Mouse (Mus musculus) neural tube, embryonic 14.5 days (tissue): ENCODE measurements around the gene Ddx42. TPM values are rescaled to one million over a fixed set of nuclear protein-coding genes. Genes with fewer than 3 reads are reported as not detected.
"Not testable (repeated sequence)": the region's sequence is repeated elsewhere in the genome, so short reads cannot be mapped to it uniquely, and the experiment has no call there.

Experiments used
- ATAC-seq: fragments of 200-750 bp; cut with Nextera tagmentation; 2 replicates; pipeline ENCODE4 v1.8.0; 2017; ENCODE audit warnings: low read depth, mild to moderate bottlenecking, moderate TSS enrichment, moderate library complexity
- H3K27ac ChIP-seq: fragments of 300-500 bp; sonication (generic); 2 replicates; pipeline ENCODE4 v1.5.1; 2014; ENCODE audit warnings: low read depth, mild to moderate bottlenecking, control low read depth, low read length, moderate library complexity, mixed read lengths
- H3K27me3 ChIP-seq: fragments of 300-500 bp; sonication (generic); 2 replicates; pipeline ENCODE4 v1.6.1; 2014; ENCODE audit warnings: low read length; ENCODE audit not compliant: control insufficient read depth, insufficient read depth
- H3K36me3 ChIP-seq: fragments of 300-500 bp; sonication (generic); 2 replicates; pipeline ENCODE4 v1.6.1; 2014; ENCODE audit warnings: low read length, mixed read lengths; ENCODE audit not compliant: control insufficient read depth, insufficient read depth
- H3K4me1 ChIP-seq: fragments of 300-500 bp; sonication (generic); 2 replicates; pipeline ENCODE4 v1.6.1; 2014; ENCODE audit warnings: low read length; ENCODE audit not compliant: control insufficient read depth, insufficient read depth
- H3K4me2 ChIP-seq: fragments of 300-500 bp; sonication (generic); 2 replicates; pipeline ENCODE4 v1.6.1; 2014; ENCODE audit warnings: mild to moderate bottlenecking, low read depth, low read length, control low read depth
- H3K4me3 ChIP-seq: fragments of 300-500 bp; sonication (generic); 2 replicates; pipeline ENCODE4 v1.5.1; 2014; ENCODE audit warnings: low read depth, low read length, control low read depth, mixed read lengths
- H3K9ac ChIP-seq: fragments of 300-500 bp; sonication (generic); replicated peaks from 2 replicates; pipeline ENCODE4 v1.6.1; 2014; ENCODE audit warnings: low read depth, mild to moderate bottlenecking, control low read depth, low read length, mixed read lengths
- H3K9me3 ChIP-seq: fragments of 300-500 bp; sonication (generic); 2 replicates; pipeline ENCODE4 v1.6.1; 2016; ENCODE audit warnings: low read length; ENCODE audit not compliant: control insufficient read depth
- WGBS: fragments of 180-500 bp; shearing (Covaris S2); extraction: QIAGEN DNeasy Blood & Tissue Kit; methylation state at CpG from one replicate; pipeline ENCODE4 v1.1.7; 2014; 5-methylcytosine and 5-hydroxymethylcytosine counted together
- polyA plus RNA-seq: library from polyadenylated mRNA; unstranded; fragments of >200 nt; fragmentation: Nextera tagmentation; extraction: Ambion mirVana; gene quantifications from 2 replicates; pipeline ENCODE4 v1.2.1, GENCODE M21; 2014

Gene Ddx42
- polyA plus RNA-seq, 1 experiment from 2014 or later: 73.2 TPM

DNA sequence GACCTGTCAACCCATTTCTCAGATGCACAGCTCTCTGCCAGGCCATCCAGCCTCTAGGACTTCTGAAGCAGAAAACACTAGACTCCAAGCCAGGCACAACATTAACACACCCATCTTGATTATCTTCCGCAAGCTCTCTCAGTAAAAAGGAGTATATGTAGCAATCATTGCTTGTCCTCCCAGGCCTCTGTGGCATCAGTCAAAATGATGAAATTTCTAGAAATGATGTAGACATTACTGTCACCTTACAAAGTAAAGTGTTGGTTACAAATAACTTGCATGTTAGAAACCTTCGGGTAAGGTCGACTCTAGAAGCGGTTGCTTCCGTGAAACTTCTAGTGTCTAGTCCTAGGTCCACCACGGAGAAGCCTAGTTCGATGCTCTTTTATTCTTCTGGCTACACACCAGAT, 1.3 kb upstream of the Ddx42 start:
- Histone ChIP-seq H3K4me2 (peak overlapping the region; percentile 57), H3K9ac (peak overlapping the region; percentile 94), H3K27me3 (no peaks in the 10 kb centered on the region), H3K4me1 (peaks cover 21% of the 10 kb centered on the region), H3K36me3 (peaks cover 10% of the 10 kb centered on the region), H3K9me3 (no peaks in the 10 kb centered on the region), H3K4me3 (peak overlapping the region; percentile 93), H3K27ac (no peak overlapping the region; the same call in 1 of the 2 replicates)
- ATAC-seq: no peak
- 36% methylated on average over 7 of the region's 7 CpGs for WGBS

GRCm38 (mm10) chr11:106215927-106216729, 598 bp upstream of the Ddx42 start, which contains the start of gene Ccdc47:
Gene Ccdc47, minus strand, starts transcription at chr11:106216344.
- Histone ChIP-seq H3K4me1 (peaks cover 21% of the 10 kb centered on the region), H3K27me3 (no peaks in the 10 kb centered on the region), H3K4me3 (peak within 1 kb of the TSS; percentile 93), H3K27ac (peak within 1 kb of the TSS; percentile 96), H3K9ac (peak within 1 kb of the TSS; percentile 94), H3K4me2 (peak within 1 kb of the TSS; percentile 59), H3K36me3 (peaks cover 4% of the 10 kb centered on the region), H3K9me3 (no peaks in the 10 kb centered on the region)
- peak; percentile 98 for ATAC-seq
- under 1% methylated on average over 46 of the region's 46 CpGs for WGBS

DNA sequence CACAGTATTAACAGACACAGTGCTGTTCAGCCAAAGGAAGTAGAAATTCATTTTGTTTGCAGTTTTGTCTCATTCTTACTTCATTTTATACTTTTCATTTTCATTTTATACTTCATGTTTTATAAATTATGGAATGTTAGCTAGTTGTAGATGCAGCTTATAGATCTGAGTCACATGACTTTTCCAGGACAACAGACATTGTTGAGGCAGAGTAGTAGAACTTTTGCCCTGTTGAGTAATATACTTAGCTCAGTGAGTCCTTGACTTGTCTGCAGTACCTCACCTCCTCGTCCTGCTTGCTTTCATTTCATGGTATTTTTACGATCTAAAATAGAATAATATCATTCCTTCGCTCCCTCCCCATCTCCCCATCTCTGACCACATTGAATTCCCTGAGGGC, 3.9 kb downstream of the Ddx42 start:
- H3K27me3 ChIP-seq: no peaks in the 10 kb centered on the region
- no peak for ATAC-seq
- peaks cover 11% of the 10 kb centered on the region for H3K4me1 ChIP-seq
- peaks cover 6% of the 10 kb centered on the region for H3K36me3 ChIP-seq
- WGBS: 92% methylated on average over 3 of the region's 3 CpGs
- no peak overlapping the region for H3K27ac ChIP-seq
- H3K4me2 ChIP-seq: no peak overlapping the region
- H3K9ac ChIP-seq: no peak overlapping the region
- H3K9me3 ChIP-seq: no peaks in the 10 kb centered on the region
- no peak overlapping the region for H3K4me3 ChIP-seq

DNA sequence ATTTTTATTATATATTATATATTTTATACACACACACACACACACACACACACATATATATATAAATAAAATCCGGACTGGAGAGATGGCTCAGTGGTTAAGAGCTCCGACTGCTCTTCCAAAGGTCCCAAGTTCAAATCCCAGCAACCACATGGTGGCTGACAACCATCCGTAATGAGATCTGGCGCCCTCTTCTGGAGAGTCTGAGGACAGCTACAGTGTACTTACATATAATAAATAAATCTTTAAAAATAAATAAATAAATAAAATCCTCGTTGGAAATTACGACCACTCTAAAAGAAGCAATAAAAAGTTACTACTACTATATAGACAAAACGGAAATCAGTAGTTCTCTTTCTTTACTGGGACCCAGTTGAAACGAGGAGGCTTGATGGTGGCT, 17.3 kb downstream of the Ddx42 start:
- 76% methylated on average over 8 of the region's 8 CpGs for WGBS
- H3K27ac ChIP-seq, H3K27me3 ChIP-seq, ATAC-seq, H3K9me3 ChIP-seq, H3K4me3 ChIP-seq, H3K9ac ChIP-seq, H3K4me2 ChIP-seq, H3K4me1 ChIP-seq: not testable (repeated sequence)
- peaks cover 67% of the 10 kb centered on the region for H3K36me3 ChIP-seq

GRCm38 (mm10) chr11:106246834-106247233, 30.1 kb downstream of the Ddx42 start:
- Histone ChIP-seq H3K9ac (no peak overlapping the region), H3K9me3 (no peaks in the 10 kb centered on the region), H3K36me3 (peaks cover 90% of the 10 kb centered on the region), H3K27me3 (no peaks in the 10 kb centered on the region), H3K4me1 (no peaks in the 10 kb centered on the region), H3K27ac (no peak overlapping the region), H3K4me2 (no peak overlapping the region), H3K4me3 (no peak overlapping the region)
- no peak for ATAC-seq
- WGBS: 96% methylated on average over 1 of the region's 1 CpGs

GRCm38 (mm10) chr11:106249326-106249725, 32.6 kb downstream of the Ddx42 start:
- 90% methylated on average over 7 of the region's 7 CpGs for WGBS
- no peak overlapping the region for H3K4me2 ChIP-seq
- ATAC-seq: no peak

GRCm38 (mm10) chr11:106254767-106255166, 38.0 kb downstream of the Ddx42 start:
- H3K27me3 ChIP-seq: no peaks in the 10 kb centered on the region
- 19% methylated on average over 2 of the region's 2 CpGs for WGBS
- no peak for ATAC-seq
- H3K36me3 ChIP-seq: peaks cover 28% of the 10 kb centered on the region
- H3K9ac ChIP-seq: peak overlapping the region; percentile 44; the same call in 1 of the 2 replicates
- peak overlapping the region; percentile 68 for H3K4me3 ChIP-seq
- H3K27ac ChIP-seq: no peak overlapping the region
- peaks cover 15% of the 10 kb centered on the region for H3K4me1 ChIP-seq
- no peaks in the 10 kb centered on the region for H3K9me3 ChIP-seq
- peak overlapping the region; percentile 89 for H3K4me2 ChIP-seq

More at GRCm38 (mm10) chr11:106249326-106249725, 32.6 kb downstream of the Ddx42 start:
- Histone ChIP-seq H3K36me3 (peaks cover 79% of the 10 kb centered on the region), H3K9me3 (no peaks in the 10 kb centered on the region), H3K4me1 (no peaks in the 10 kb centered on the region), H3K4me3 (no peak overlapping the region), H3K27ac (no peak overlapping the region), H3K9ac (no peak overlapping the region), H3K27me3 (no peaks in the 10 kb centered on the region)

DNA sequence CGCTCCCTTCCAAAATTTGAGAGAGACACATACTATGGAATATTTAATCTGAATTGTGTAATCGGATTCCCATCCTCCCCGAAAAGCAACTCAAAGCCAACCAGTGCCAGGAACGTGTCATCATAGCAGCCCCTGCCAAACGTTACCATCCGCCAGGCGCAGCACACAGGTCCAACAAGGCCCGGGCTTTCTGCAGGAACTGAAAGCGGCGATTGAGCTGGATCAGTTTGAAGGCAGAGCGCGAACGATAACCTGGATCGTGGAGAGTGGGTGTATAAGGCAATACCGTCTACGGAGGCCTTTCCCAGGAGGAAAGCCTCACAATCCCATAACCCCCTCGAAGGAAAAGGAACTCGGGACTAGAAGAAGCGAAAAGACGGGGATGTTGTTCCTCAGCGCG, 38.4 kb downstream of the Ddx42 start:
- Histone ChIP-seq H3K9ac (peak overlapping the region; percentile 44), H3K27ac (no peak overlapping the region), H3K4me2 (peak overlapping the region; percentile 89), H3K4me3 (peak overlapping the region; percentile 68), H3K4me1 (peaks cover 15% of the 10 kb centered on the region), H3K9me3 (no peaks in the 10 kb centered on the region), H3K27me3 (no peaks in the 10 kb centered on the region), H3K36me3 (peaks cover 24% of the 10 kb centered on the region)
- 4% methylated on average over 22 of the region's 22 CpGs for WGBS
- 0 out of 2 replicates have a peak, but pooled peaks have one; percentile 2 for ATAC-seq

GRCm38 (mm10) chr11:106255685-106256451, 39.1 kb downstream of the Ddx42 start, which contains the start of the genes Ftsj3 and Psmc5:
Gene Ftsj3, minus strand, starts transcription at chr11:106256079.
Gene Psmc5, plus strand, starts transcription at chr11:106256154.
- WGBS: under 1% methylated on average over 42 of the region's 42 CpGs
- peak within 1 kb of the TSS; percentile 67 for H3K9ac ChIP-seq
- no peaks in the 10 kb centered on the region for H3K27me3 ChIP-seq
- H3K27ac ChIP-seq: peak within 1 kb of the TSS; percentile 75
- peak within 1 kb of the TSS; percentile 68 for H3K4me3 ChIP-seq
- peaks cover 17% of the 10 kb centered on the region for H3K36me3 ChIP-seq
- H3K4me2 ChIP-seq: peak within 1 kb of the TSS; percentile 89
- H3K9me3 ChIP-seq: no peaks in the 10 kb centered on the region
- peak; percentile 95 for ATAC-seq
- H3K4me1 ChIP-seq: peaks cover 15% of the 10 kb centered on the region
